Mouse (Mus musculus): Measurements from ENCODE around the gene Cfap73.

- TF ChIP-seq CTCF (IDR thresholded peaks at IDR 0.05; ENCODE audit: low read depth) (no peak), EP300 (IDR thresholded peaks at IDR 0.05; ENCODE audit: low read depth) (no peak)
Observed at GRCm38 (mm10) chr5:120645851-120646250, 11.8 kb upstream of the Cfap73 start.

All from liver, embryonic 14.5 days (tissue).